Mouse (Mus musculus): ENCODE measurements around the gene Spem1. TPM values are rescaled to one million over a fixed set of nuclear protein-coding genes. Genes with fewer than 3 reads are reported as not detected.
A peak's percentile ranks its signal among the peaks of the same experiment; 100 is the strongest.

Gene Spem1
- total and polyA plus RNA-seq, 3 experiments: not detected

- TF ChIP-seq POLR2AphosphoS2 (IDR thresholded peaks at IDR 0.05; ENCODE audit: low read depth, low read length): no peak
These were observed 18.0 kb downstream of the Spem1 start (continued) for GRCm38 (mm10) chr11:69803786-69804651.

- Histone ChIP-seq H3K4me2 (ENCODE audit: insufficient read depth, low read depth, poor library complexity, severe bottlenecking) (peak overlapping the region; percentile 72), H3K4me3 (replicated peaks in 1 of 3; ENCODE audit: low read depth in 2 of 3, low read length in 2 of 3, poor library complexity in 1 of 3) (peak overlapping the region; percentile 11 to 39 (median 37)), H3K4me1 (ENCODE audit: control insufficient read depth in 1 of 2, insufficient read depth in 2 of 2) (peaks cover 12 to 43% of the 10 kb centered on the region in 2 experiments), H3K79me2 (replicated peaks; ENCODE audit: control insufficient read depth, extremely low read depth, insufficient read depth, poor library complexity, severe bottlenecking) (no peaks in the 10 kb centered on the region), H3K27ac (ENCODE audit: insufficient read depth, low read depth) (no peak overlapping the region), H3K9ac (ENCODE audit: insufficient read depth, low read depth) (peak overlapping the region; percentile 2; the same call in 1 of the 2 replicates), H3K27me3 (replicated peaks) (peaks cover 48% of the 10 kb centered on the region), H3K36me3 (replicated peaks in 1 of 2; ENCODE audit: control insufficient read depth in 1 of 2, insufficient read depth in 1 of 2, low read length in 1 of 2) (no peaks in the 10 kb centered on the region), H3K9me3 (replicated peaks; ENCODE audit: low read length) (peaks cover 24% of the 10 kb centered on the region)
- TF ChIP-seq TBP (conservative IDR thresholded peaks at IDR 0.05; ENCODE audit: low read depth, low read length) (0 out of 2 replicates have a peak, but pooled peaks have one; percentile 11), JUND (conservative IDR thresholded peaks at IDR 0.05; ENCODE audit: low read depth, low read length) (no peak)
- in situ Hi-C loops (cut with MboI; ENCODE audit: low pct_ligation_motif_present, low pct_unique_long_range_greater_than_20kb, low sequenced_read_pairs): loop anchor here (5.0 kb wide), 1 partner anchor 74 kb away; the partner anchor contains the start of gene Tmem95
- dilution Hi-C loops (cut with MboI; ENCODE audit: extremely low pct_ligation_motif_present, extremely low pct_unique_long_range_greater_than_20kb, low sequenced_read_pairs): no loop called here
- no peak for DNase-seq (ENCODE audit: extremely low read depth)
These were observed 18.7 kb downstream of the Spem1 start for GRCm38 (mm10) chr11:69803328-69803727.

- Histone ChIP-seq H3K9me3 (replicated peaks; ENCODE audit: low read length) (peaks cover 24% of the 10 kb centered on the region), H3K4me2 (ENCODE audit: insufficient read depth, low read depth, poor library complexity, severe bottlenecking) (peak overlapping the region; percentile 72), H3K36me3 (replicated peaks in 1 of 2; ENCODE audit: control insufficient read depth in 1 of 2, insufficient read depth in 1 of 2, low read length in 1 of 2) (no peaks in the 10 kb centered on the region), H3K4me1 (ENCODE audit: control insufficient read depth in 1 of 2, insufficient read depth in 2 of 2) (peaks cover 12 to 50% of the 10 kb centered on the region in 2 experiments), H3K79me2 (replicated peaks; ENCODE audit: control insufficient read depth, extremely low read depth, insufficient read depth, poor library complexity, severe bottlenecking) (no peaks in the 10 kb centered on the region), H3K9ac (ENCODE audit: insufficient read depth, low read depth) (peak overlapping the region; percentile 27; the same call in 1 of the 2 replicates), H3K27me3 (replicated peaks) (peaks cover 45% of the 10 kb centered on the region), H3K4me3 (replicated peaks in 1 of 3; ENCODE audit: low read depth in 2 of 3, low read length in 2 of 3, poor library complexity in 1 of 3) (peak overlapping the region; percentile 39 to 57 (median 42)), H3K27ac (ENCODE audit: insufficient read depth, low read depth) (no peak overlapping the region)
- in situ Hi-C loops (cut with MboI; ENCODE audit: low pct_ligation_motif_present, low pct_unique_long_range_greater_than_20kb, low sequenced_read_pairs) (loop anchor here (5.0 kb wide), 1 partner anchor 75 kb away; the partner anchor contains the start of gene Tmem95), dilution Hi-C loops (cut with MboI; ENCODE audit: extremely low pct_ligation_motif_present, extremely low pct_unique_long_range_greater_than_20kb, low sequenced_read_pairs) (no loop called here)
- DNase-seq (ENCODE audit: extremely low read depth): no peak
- TF ChIP-seq CHD2 (IDR thresholded peaks at IDR 0.05; ENCODE audit: low read length) (no peak), SIN3A (IDR thresholded peaks at IDR 0.05; ENCODE audit: low read length) (peak; percentile 28; the same call in 1 of the 2 replicates), MXI1 (IDR thresholded peaks at IDR 0.05; ENCODE audit: low read depth, low read length) (no peak; the same call in 1 of the 2 replicates), POLR2A (IDR thresholded peaks at IDR 0.05; ENCODE audit: low read depth, low read length) (no peak)
These were observed 19.3 kb downstream of the Spem1 start for GRCm38 (mm10) chr11:69802648-69803105.

- DNase-seq (ENCODE audit: extremely low read depth): no peak
- no peak within 1 kb of the TSS for H3K27ac ChIP-seq (ENCODE audit: insufficient read depth, low read depth)
- peaks cover 22% of the 10 kb centered on the region for H3K9me3 ChIP-seq (replicated peaks; ENCODE audit: low read length)
- in situ Hi-C loops (cut with MboI; ENCODE audit: low pct_ligation_motif_present, low pct_unique_long_range_greater_than_20kb, low sequenced_read_pairs) (loop anchor here (5.0 kb wide), 1 partner anchor 76 kb away; the partner anchor contains the start of gene Tmem95), dilution Hi-C loops (cut with MboI; ENCODE audit: extremely low pct_ligation_motif_present, extremely low pct_unique_long_range_greater_than_20kb, low sequenced_read_pairs) (no loop called here)
- peaks cover 45% of the 10 kb centered on the region for H3K27me3 ChIP-seq (replicated peaks)
- H3K79me2 ChIP-seq (replicated peaks; ENCODE audit: control insufficient read depth, extremely low read depth, insufficient read depth, poor library complexity, severe bottlenecking): no peaks in the 10 kb centered on the region
- peak within 1 kb of the TSS; percentile 49 to 64 (median 57) for H3K4me3 ChIP-seq (replicated peaks in 1 of 3; ENCODE audit: low read depth in 2 of 3, low read length in 2 of 3, poor library complexity in 1 of 3)
- H3K36me3 ChIP-seq (replicated peaks in 1 of 2; ENCODE audit: control insufficient read depth in 1 of 2, insufficient read depth in 1 of 2, low read length in 1 of 2): no peaks in the 10 kb centered on the region
- H3K4me2 ChIP-seq (ENCODE audit: insufficient read depth, low read depth, poor library complexity, severe bottlenecking): peak within 1 kb of the TSS; percentile 72
- peaks cover 12 to 57% of the 10 kb centered on the region in 2 experiments for H3K4me1 ChIP-seq (ENCODE audit: control insufficient read depth in 1 of 2, insufficient read depth in 2 of 2)
- no peak for TF ChIP-seq SIN3A (IDR thresholded peaks at IDR 0.05; ENCODE audit: low read length)
- TF ChIP-seq IRF4 (IDR thresholded peaks at IDR 0.05; ENCODE audit: low read depth, low read length): no peak
- TF ChIP-seq ZKSCAN1 (IDR thresholded peaks at IDR 0.05; ENCODE audit: borderline replicate concordance, low read depth, low read length): no peak
- no peak for TF ChIP-seq USF2 (conservative IDR thresholded peaks at IDR 0.05; ENCODE audit: low read depth, low read length)
- peak within 1 kb of the TSS; percentile 27; the same call in 1 of the 2 replicates for H3K9ac ChIP-seq (ENCODE audit: insufficient read depth, low read depth)
These were observed 20.5 kb downstream of the Spem1 start, which contains the start of gene Fgf11 for GRCm38 (mm10) chr11:69801379-69801977. Fgf11 (minus strand) TSS chr11:69801857.
